Mouse (Mus musculus): ENCODE results near the gene Gm28171. TPM values are rescaled to one million over a fixed set of nuclear protein-coding genes. Genes with fewer than 3 reads are reported as not detected.
"Not testable (repeated sequence)": the region's sequence is repeated elsewhere in the genome, so short reads cannot be mapped to it uniquely, and the experiment has no call there.

Gm28171 gene
- polyA plus RNA-seq (2015; fragmentation: Nextera tagmentation; extraction: Ambion mirVana) = not detected in 2 replicates

- not testable (repeated sequence) for H3K9ac ChIP-seq
Measured at GRCm38 (mm10) chrY:5793095-5793494, at the start of gene Gm28171. Gene Gm28171 (plus strand): TSS chrY:5793395.

More at GRCm38 (mm10) chrY:5793095-5793494, at the start of gene Gm28171:
- not testable (repeated sequence) for H3K4me1 ChIP-seq (replicated peaks); H3K27ac ChIP-seq; ATAC-seq (replicated peaks; ENCODE audit: insufficient number of reproducible peaks, insufficient read depth, low FRiP score, low read depth); H3K9me3 ChIP-seq (replicated peaks); H3K36me3 ChIP-seq; H3K27me3 ChIP-seq; H3K4me2 ChIP-seq; H3K4me3 ChIP-seq
- WGBS = no CpG with 5 or more reads among the region's 1 CpGs

Other genes with a start within 250 kb of the Gm28171 start
- not detected in 2 replicates for gene Gm21854, start 136.4 kb upstream of the Gm28171 start, polyA plus RNA-seq (2015; fragmentation: Nextera tagmentation; extraction: Ambion mirVana)
- gene Gm20914, start 67.4 kb upstream of the Gm28171 start, polyA plus RNA-seq (2015; fragmentation: Nextera tagmentation; extraction: Ambion mirVana) = not detected in 2 replicates
- not detected in 2 replicates for gene Gm21778, start 149.1 kb downstream of the Gm28171 start, polyA plus RNA-seq (2015; fragmentation: Nextera tagmentation; extraction: Ambion mirVana)

Measured in heart, embryonic 15.5 days (tissue).